Mouse (Mus musculus) limb, embryonic 14.5 days (tissue): ENCODE results near the gene Traf1. TPM values are rescaled to one million over a fixed set of nuclear protein-coding genes. Genes with fewer than 3 reads are reported as not detected.
A peak's percentile ranks its signal among the peaks of the same experiment; 100 is the strongest.

Experiments
- ATAC-seq: fragments of 200-750 bp; cut with Nextera tagmentation; 2 replicates; pipeline ENCODE4 v1.8.0; 2017; ENCODE audit warnings: low read depth, moderate number of reproducible peaks, moderate TSS enrichment; ENCODE audit not compliant: low FRiP score
- DNase-seq: peaks from one replicate; pipeline ENCODE4 v3.0.0-alpha.2; 2015; ENCODE audit warnings: low spot score
- H3K27ac ChIP-seq: fragments of 300-500 bp; sonication (generic); replicated peaks from 2 replicates; pipeline ENCODE4 v1.5.1; 2014; ENCODE audit warnings: low read depth, mild to moderate bottlenecking, low read length, moderate library complexity, mixed read lengths
- H3K27me3 ChIP-seq: fragments of 300-500 bp; sonication (generic); 2 replicates; pipeline ENCODE4 v1.6.1; 2014; ENCODE audit warnings: low read length, mixed read lengths; ENCODE audit not compliant: control insufficient read depth, insufficient read depth
- H3K36me3 ChIP-seq: fragments of 300-500 bp; sonication (generic); 2 replicates; pipeline ENCODE4 v1.6.1; 2014; ENCODE audit warnings: mild to moderate bottlenecking, low read length, moderate library complexity, mixed read lengths; ENCODE audit not compliant: control insufficient read depth, insufficient read depth
- H3K4me1 ChIP-seq: fragments of 300-500 bp; sonication (generic); 2 replicates; pipeline ENCODE4 v1.6.1; 2014; ENCODE audit warnings: antibody characterized with exemption, low read length, mixed read lengths; ENCODE audit not compliant: control insufficient read depth, insufficient read depth
- H3K4me2 ChIP-seq: fragments of 300-500 bp; sonication (generic); replicated peaks from 2 replicates; pipeline ENCODE4 v1.6.1; 2014; ENCODE audit warnings: low read depth, mild to moderate bottlenecking, low read length, moderate library complexity; ENCODE audit not compliant: severe bottlenecking
- H3K4me3 ChIP-seq: fragments of 300-500 bp; sonication (generic); replicated peaks from 2 replicates; pipeline ENCODE4 v1.5.1; 2014; ENCODE audit warnings: low read length
- H3K9ac ChIP-seq: fragments of 300-500 bp; sonication (generic); 2 replicates; pipeline ENCODE4 v1.6.1; 2014; ENCODE audit warnings: mild to moderate bottlenecking, low read depth, low read length, moderate library complexity; ENCODE audit not compliant: severe bottlenecking
- H3K9me3 ChIP-seq: fragments of 300-500 bp; sonication (generic); 2 replicates; pipeline ENCODE4 v1.6.1; 2016; ENCODE audit warnings: low read length; ENCODE audit not compliant: control insufficient read depth
- POLR2A ChIP-seq: fragments of 200-500 bp; IDR thresholded peaks from 2 replicates; pipeline ENCODE4 v1.8.0; 2012; ENCODE audit warnings: inconsistent platforms, mild to moderate bottlenecking, moderate library complexity, borderline replicate concordance; ENCODE audit not compliant: insufficient read depth, insufficient read length; ENCODE audit errors: extremely low read depth
- WGBS: fragments of 180-500 bp; shearing (Covaris S2); extraction: QIAGEN DNeasy Blood & Tissue Kit; methylation state at CpG from one replicate; pipeline ENCODE4 v1.1.7; 2014; 5-methylcytosine and 5-hydroxymethylcytosine counted together
- polyA plus RNA-seq, 2 experiments: library from polyadenylated mRNA; depleted of rRNA in 1 of 2; stranded (reverse) in 1 of 2; unstranded in 1 of 2; fragments of >200 nt; fragmentation: Nextera tagmentation in 1 of 2; extraction: Ambion mirVana in 1 of 2; gene quantifications; 2 replicates each; pipeline versions ENCODE4 v1.2.1 to v1.2.3; 2012 to 2014

Traf1 gene
- polyA plus RNA-seq, 2 experiments = 4.0 to 5.1 TPM

- DNase-seq (no peak), ATAC-seq (no peak)
- no peak overlapping the region for H3K4me2 ChIP-seq
- H3K4me3 ChIP-seq = no peak overlapping the region
- H3K9ac ChIP-seq = no peak overlapping the region
- H3K4me1 ChIP-seq = no peaks in the 10 kb centered on the region
- no peak overlapping the region for H3K27ac ChIP-seq
- H3K27me3 ChIP-seq = peaks cover 26% of the 10 kb centered on the region
- WGBS = 60% methylated on average over 6 of the region's 6 CpGs
- no peaks in the 10 kb centered on the region for H3K9me3 ChIP-seq
- no peak for TF ChIP-seq POLR2A
- no peaks in the 10 kb centered on the region for H3K36me3 ChIP-seq
Observed at GRCm38 (mm10) chr2:34906426-34906825, 55.1 kb downstream of the Traf1 start.

DNA sequence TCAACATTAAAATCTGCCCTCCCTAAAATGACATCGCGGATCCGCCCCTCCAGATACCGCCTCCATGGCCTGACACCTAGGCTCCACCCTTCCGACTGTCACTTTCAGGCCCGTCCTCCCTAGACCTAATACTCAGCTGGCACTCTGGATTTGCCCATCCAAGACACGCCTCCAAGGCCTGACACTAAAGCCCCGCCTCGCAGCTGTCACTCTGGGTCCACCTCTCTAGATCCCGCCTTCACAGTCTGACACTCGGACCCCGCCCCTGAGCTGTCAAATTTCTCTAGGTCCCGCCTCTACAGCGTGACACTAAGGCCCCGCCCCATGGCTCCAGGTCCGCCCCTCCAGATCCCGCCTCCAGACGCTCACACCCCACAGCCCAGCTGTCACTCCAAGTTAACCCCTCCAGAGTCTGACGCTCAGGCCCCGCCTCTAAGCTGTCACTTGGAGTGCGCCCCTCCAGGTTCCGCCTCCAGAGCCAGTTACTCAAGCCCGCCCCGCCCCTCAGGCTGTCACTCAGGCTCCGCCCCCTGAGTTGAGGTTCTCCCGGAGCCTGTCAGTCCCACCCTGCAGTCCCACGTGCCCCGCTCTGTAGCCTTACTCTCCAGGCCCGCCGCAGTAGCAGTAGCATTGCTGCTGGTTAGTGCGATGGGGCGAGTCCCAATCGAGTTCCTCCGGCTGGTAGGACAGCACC lies 56.6 kb downstream of the Traf1 start:
- H3K36me3 ChIP-seq = no peaks in the 10 kb centered on the region
- H3K27ac ChIP-seq = no peak overlapping the region
- H3K4me1 ChIP-seq = no peaks in the 10 kb centered on the region
- peak; percentile 97 for ATAC-seq
- peaks cover 15% of the 10 kb centered on the region for H3K27me3 ChIP-seq
- H3K9me3 ChIP-seq = no peaks in the 10 kb centered on the region
- H3K9ac ChIP-seq = no peak overlapping the region; the same call in 1 of the 2 replicates
- peak overlapping the region; percentile 60 for H3K4me2 ChIP-seq
- DNase-seq = peak; percentile 97
- TF ChIP-seq POLR2A = no peak
- H3K4me3 ChIP-seq = peak overlapping the region; percentile 17
- WGBS = under 1% methylated on average over 34 of the region's 34 CpGs

- Histone ChIP-seq H3K36me3 (no peaks in the 10 kb centered on the region), H3K4me3 (no peak overlapping the region), H3K27ac (no peak overlapping the region), H3K9me3 (no peaks in the 10 kb centered on the region), H3K4me1 (no peaks in the 10 kb centered on the region), H3K27me3 (peaks cover 6% of the 10 kb centered on the region), H3K4me2 (no peak overlapping the region), H3K9ac (no peak overlapping the region)
- no peak for TF ChIP-seq POLR2A
- DNase-seq (no peak), ATAC-seq (no peak)
- 60% methylated on average over 4 of the region's 4 CpGs for WGBS
Observed at GRCm38 (mm10) chr2:34903652-34904405, 57.7 kb downstream of the Traf1 start.

DNA sequence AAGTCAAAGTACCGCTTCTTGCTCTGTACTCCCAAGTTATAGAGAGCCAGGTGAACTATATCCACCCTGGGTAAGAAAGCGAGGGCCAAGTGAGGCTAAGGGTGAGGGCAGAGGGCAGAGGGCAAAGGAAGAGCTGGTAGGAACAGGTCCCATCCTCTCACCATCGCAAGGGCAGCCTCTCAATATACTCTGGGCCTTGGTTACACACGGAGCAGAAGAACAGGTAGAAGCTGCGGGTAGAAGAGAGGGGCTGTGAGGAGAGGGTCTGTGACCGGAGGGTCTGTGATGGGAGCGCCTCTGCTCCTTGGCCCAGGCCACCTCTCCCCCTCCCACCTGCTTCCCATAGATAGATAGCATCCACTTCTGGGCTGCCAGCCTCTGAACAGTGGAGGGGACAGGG lies 58.4 kb downstream of the Traf1 start:
- no peaks in the 10 kb centered on the region for H3K9me3 ChIP-seq
- H3K27ac ChIP-seq = no peak overlapping the region
- H3K4me3 ChIP-seq = no peak overlapping the region
- no peaks in the 10 kb centered on the region for H3K4me1 ChIP-seq
- H3K9ac ChIP-seq = no peak overlapping the region
- no peak for DNase-seq
- peaks cover 6% of the 10 kb centered on the region for H3K27me3 ChIP-seq
- no peaks in the 10 kb centered on the region for H3K36me3 ChIP-seq
- TF ChIP-seq POLR2A = no peak
- no peak for ATAC-seq
- no peak overlapping the region for H3K4me2 ChIP-seq
- 83% methylated on average over 7 of the region's 7 CpGs for WGBS

GRCm38 (mm10) chr2:34902731-34903130 lies 58.8 kb downstream of the Traf1 start:
- H3K4me1 ChIP-seq = no peaks in the 10 kb centered on the region
- TF ChIP-seq POLR2A = no peak
- DNase-seq (no peak), ATAC-seq (no peak)
- no peak overlapping the region for H3K4me3 ChIP-seq
- H3K27ac ChIP-seq = no peak overlapping the region
- H3K9me3 ChIP-seq = no peaks in the 10 kb centered on the region
- no peak overlapping the region for H3K4me2 ChIP-seq
- H3K27me3 ChIP-seq = peaks cover 5% of the 10 kb centered on the region
- WGBS = 73% methylated on average over 6 of the region's 6 CpGs
- no peaks in the 10 kb centered on the region for H3K36me3 ChIP-seq
- no peak overlapping the region for H3K9ac ChIP-seq
